In the genomic region with DNA sequence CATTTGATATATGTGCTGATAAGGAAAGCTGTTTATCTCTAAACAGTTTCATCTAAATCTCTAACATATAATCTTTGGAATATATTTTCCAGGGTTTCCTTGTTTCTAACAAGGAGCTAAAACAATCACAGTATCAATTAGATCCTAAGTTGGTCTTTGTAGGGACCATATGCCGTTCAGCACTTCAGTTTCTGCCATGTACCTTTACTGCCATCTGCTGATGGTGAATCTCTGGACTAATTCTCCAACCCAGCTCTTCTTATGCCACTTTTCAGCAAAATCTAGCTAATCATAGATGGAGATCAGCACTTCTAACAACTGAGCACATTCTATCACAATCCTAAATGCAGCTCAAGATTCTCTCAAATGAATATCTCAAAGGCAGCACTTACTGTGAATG, we compare ENCODE assay signal across 10 mouse cellular contexts.
DNase-seq lines count a peak whose midpoint lies in the region; ATAC-seq lines count a peak whose summit lies in the region.
"Had no signal": no experiment of that assay in that cellular context is flagged by ENCODE, and none has a peak within 500 bp of the region (broad histone marks: within the 10 kb centered on the region; RNA-seq: fewer than 3 reads in every experiment).

No protein-coding gene starts in this region.

- H3K9ac ChIP-seq in neural tube, embryonic 14.5 days (replicated peaks; ENCODE audit: low read depth, low read length), result no peak overlapping the region
- H3K9ac ChIP-seq: heart, embryonic 12.5 days had no signal

- H3K4me3 ChIP-seq in neural tube, embryonic 14.5 days (ENCODE audit: low read depth, low read length), result no peak overlapping the region
- H3K4me3 ChIP-seq: heart, embryonic 12.5 days; megakaryocyte, embryonic 14.5 days had no signal

- no peak overlapping the region for H3K4me2 ChIP-seq in neural tube, embryonic 14.5 days (ENCODE audit: low read depth, low read length)
- H3K4me2 ChIP-seq: heart, embryonic 12.5 days had no signal

- no peak for DNase-seq in frontal cortex, postnatal 14 days (ENCODE audit: low spot score in 2 of 2)
- peak; percentile 76 for DNase-seq in brain, adult 2 months (ENCODE audit: low read depth, low spot score)
- peak; percentile 6 to 68 for DNase-seq in layer of hippocampus, adult 18-20 months (ENCODE audit: low spot score in 2 of 2)
- no peak for DNase-seq in gastrocnemius, adult 8-10 months (ENCODE audit: low spot score in 2 of 2)
- no peak for DNase-seq in spleen, postnatal 10 days (ENCODE audit: low spot score in 2 of 2)
- no peak for DNase-seq in heart, postnatal 10 days

- ATAC-seq in frontal cortex, adult (ENCODE audit: low TSS enrichment), result peak; percentile 92
- ATAC-seq in neural tube, embryonic 14.5 days (ENCODE audit: low read depth), result peak; percentile 77; the same call in 1 of the 2 replicates

- no peaks in the 10 kb centered on the region for H3K9me3 ChIP-seq in neural tube, embryonic 14.5 days (ENCODE audit: control insufficient read depth, low read length)
- H3K9me3 ChIP-seq: heart, embryonic 12.5 days; megakaryocyte, embryonic 14.5 days had no signal

- H3K4me1 ChIP-seq in neural tube, embryonic 14.5 days (ENCODE audit: control insufficient read depth, insufficient read depth, low read length), result no peaks in the 10 kb centered on the region
- H3K4me1 ChIP-seq: heart, embryonic 12.5 days; megakaryocyte, embryonic 14.5 days had no signal

- WGBS in neural tube, embryonic 14.5 days, result 15% methylated on average over 1 of the region's 1 CpGs

- no peak overlapping the region for H3K27ac ChIP-seq in neural tube, embryonic 14.5 days (ENCODE audit: low read depth, low read length)

- intact Hi-C loops in heart, postnatal 10 days (cut with DNase I), result no loop called here

- H3K36me3 ChIP-seq in neural tube, embryonic 14.5 days (ENCODE audit: control insufficient read depth, insufficient read depth, low read length), result no peaks in the 10 kb centered on the region
- H3K36me3 ChIP-seq: heart, embryonic 12.5 days had no signal

- no peaks in the 10 kb centered on the region for H3K27me3 ChIP-seq in neural tube, embryonic 14.5 days (ENCODE audit: control insufficient read depth, insufficient read depth, low read length)
- H3K27me3 ChIP-seq: heart, embryonic 12.5 days; megakaryocyte, embryonic 14.5 days had no signal

Comparison
In these comparisons a context has a peak if more than half of its experiments do, and no peak if none do; other contexts are left out.
1. DNase-seq: peak in brain, adult 2 months (single experiment) and layer of hippocampus, adult 18-20 months (2 of 2); none in frontal cortex, postnatal 14 days (0 of 2), gastrocnemius, adult 8-10 months (0 of 2), spleen, postnatal 10 days (0 of 2) and heart, postnatal 10 days (0 of 2).